Mouse (Mus musculus) C2C12 (cell line): ENCODE data around the gene Ppp1r14a. TPM values are rescaled to one million over a fixed set of nuclear protein-coding genes. Genes with fewer than 3 reads are reported as not detected.

Experiments
- H3K27me3 ChIP-seq: one replicate; pipeline ENCODE4 v1.6.1; 2011; ENCODE audit not compliant: control insufficient read depth, insufficient read depth, insufficient read length
- H3K36me3 ChIP-seq: one replicate; pipeline ENCODE4 v1.6.1; 2011; ENCODE audit not compliant: control insufficient read depth, insufficient read depth
- H3K4me3 ChIP-seq: one replicate; pipeline ENCODE4 v1.5.1; 2011; ENCODE audit warnings: mild to moderate bottlenecking, control low read depth; ENCODE audit not compliant: poor library complexity, insufficient read depth, severe bottlenecking
- H3K79me2 ChIP-seq: one replicate; pipeline ENCODE4 v1.6.1; 2011; ENCODE audit not compliant: control insufficient read depth, insufficient read depth
- H3K79me3 ChIP-seq: one replicate; pipeline ENCODE4 v1.6.1; 2011; ENCODE audit warnings: low read depth, control low read depth
- H3ac ChIP-seq: one replicate; pipeline ENCODE3; 2011; ENCODE audit warnings: low read depth; ENCODE audit not compliant: control insufficient read depth, insufficient read length
- CEBPB ChIP-seq: IDR thresholded peaks from one replicate; pipeline ENCODE4 v1.6.1; 2011; ENCODE audit warnings: low read depth, mild to moderate bottlenecking, control low read depth, moderate library complexity
- CTCF ChIP-seq: IDR thresholded peaks from one replicate; pipeline ENCODE4 v1.5.1; 2011; ENCODE audit not compliant: control insufficient read depth, insufficient read depth, insufficient read length
- FOSL1 ChIP-seq: IDR thresholded peaks from one replicate; pipeline ENCODE4 v1.8.0; 2011; ENCODE audit warnings: mild to moderate bottlenecking, low read length; ENCODE audit not compliant: poor library complexity, insufficient read depth, severe bottlenecking
- MAX ChIP-seq: IDR thresholded peaks from one replicate; pipeline ENCODE4 v1.6.1; 2011; ENCODE audit warnings: mild to moderate bottlenecking, control low read depth
- MYOD1 ChIP-seq: IDR thresholded peaks from one replicate; pipeline ENCODE4 v1.6.1; 2011; ENCODE audit warnings: low read depth; ENCODE audit not compliant: control insufficient read depth, insufficient read length
- MYOG ChIP-seq: IDR thresholded peaks from one replicate; pipeline ENCODE4 v1.6.1; 2011; ENCODE audit not compliant: control insufficient read depth, insufficient read length; ENCODE audit errors: extremely low read depth
- USF1 ChIP-seq: IDR thresholded peaks from one replicate; pipeline ENCODE4 v1.6.1; 2011; ENCODE audit warnings: low read depth, mild to moderate bottlenecking, control low read depth, moderate library complexity
- polyA plus RNA-seq: library from polyadenylated mRNA; unstranded; fragments of >200 nt; fragmentation: generic; extraction: Trizol; gene quantifications from one replicate; pipeline ENCODE4 v1.2.1, GENCODE M21; 2012; ENCODE audit warnings: missing spikeins

Ppp1r14a gene
- polyA plus RNA-seq, 1 experiment, result 0.43 TPM

DNA sequence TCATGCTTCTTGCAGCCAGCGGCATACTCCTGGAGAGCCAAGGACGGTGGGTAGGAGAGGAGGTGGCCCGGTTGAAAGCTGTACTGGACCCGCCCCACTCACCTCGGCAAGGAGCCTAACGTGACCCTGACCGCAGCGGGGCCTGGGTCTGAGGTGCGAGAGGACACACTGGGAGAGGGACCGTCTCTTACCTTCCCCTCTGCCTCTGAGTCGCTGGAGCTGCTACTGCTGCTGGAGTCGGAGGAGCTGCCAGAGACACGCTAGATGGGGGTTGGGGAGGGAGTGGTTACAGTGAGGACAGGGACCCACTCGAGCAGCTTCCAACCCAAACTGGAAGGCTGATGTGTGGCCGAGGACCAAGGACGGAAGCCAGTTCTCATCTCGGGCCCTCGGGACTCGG is 41.4 kb upstream of the Ppp1r14a start:
- Histone ChIP-seq H3K27me3 (no peaks in the 10 kb centered on the region), H3K4me3 (peak overlapping the region; percentile 33), H3K36me3 (peaks cover 6% of the 10 kb centered on the region), H3ac (peak overlapping the region; percentile 34), H3K79me2 (peaks cover 12% of the 10 kb centered on the region), H3K79me3 (no peaks in the 10 kb centered on the region)
- TF ChIP-seq CTCF (no peak), MYOD1 (no peak), USF1 (no peak), MYOG (no peak), CEBPB (no peak), FOSL1 (no peak), MAX (no peak)

DNA sequence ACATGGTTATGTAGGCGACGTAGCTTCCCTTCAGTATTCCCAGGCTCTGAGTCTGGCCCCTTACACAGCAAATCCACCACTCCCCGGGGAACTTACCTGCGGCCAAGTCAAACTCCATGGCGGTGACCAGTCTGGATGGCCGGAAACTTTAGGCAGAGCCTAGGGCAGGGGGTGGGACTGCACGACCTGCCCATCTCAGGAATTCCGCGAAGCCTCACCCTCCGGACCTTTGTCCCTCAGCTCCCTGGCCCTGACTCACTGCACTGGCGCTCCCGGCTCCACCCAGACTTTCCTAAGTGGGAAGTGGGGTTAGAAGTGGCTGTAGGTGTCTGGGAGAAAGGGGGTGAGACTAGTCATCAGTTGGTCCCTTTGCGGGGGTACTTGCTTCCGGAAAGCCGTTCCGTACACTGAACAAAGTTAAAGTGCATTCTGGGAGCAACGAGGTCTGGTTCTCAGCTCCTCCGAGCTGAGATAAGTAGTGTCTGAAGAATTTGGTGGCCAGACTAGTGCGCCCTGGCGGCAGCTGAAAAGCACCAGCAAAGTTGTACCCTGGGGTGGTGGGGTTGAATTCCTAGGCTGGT is 40.8 kb upstream of the Ppp1r14a start, which contains the start of gene 2200002D01Rik:
Gene 2200002D01Rik, minus strand, starts transcription at position 206 of the 581 bp plus-strand sequence.
- H3K79me3 ChIP-seq, result no peaks in the 10 kb centered on the region
- H3K4me3 ChIP-seq, result peak within 1 kb of the TSS; percentile 33
- no peak for TF ChIP-seq CEBPB
- TF ChIP-seq MYOD1, result no peak
- no peak for TF ChIP-seq CTCF

DNA sequence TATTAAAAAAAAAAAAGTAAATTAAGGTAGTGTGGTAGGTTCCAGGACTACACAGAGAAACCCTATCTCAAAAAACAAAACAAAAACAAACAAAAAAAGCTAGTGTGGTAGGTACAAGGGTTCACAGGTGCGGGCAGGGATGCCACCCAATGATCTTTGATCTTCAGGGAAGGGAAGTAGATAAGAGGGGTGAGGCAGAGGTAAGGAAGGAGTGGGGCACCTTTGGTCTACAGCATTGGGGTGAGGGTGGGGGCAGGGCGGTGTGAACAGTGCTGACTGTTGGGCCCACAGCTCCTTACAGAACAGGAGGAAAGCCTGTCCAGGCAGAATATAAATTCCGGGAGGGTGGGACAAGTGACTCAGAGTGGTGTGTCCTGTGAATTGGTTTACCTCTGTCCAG is 37.9 kb upstream of the Ppp1r14a start:
- H3K79me2 ChIP-seq, result peaks cover 12% of the 10 kb centered on the region
- TF ChIP-seq MYOG, result no peak
- TF ChIP-seq USF1, result no peak
- TF ChIP-seq FOSL1, result no peak
- no peak for TF ChIP-seq MYOD1
- TF ChIP-seq CTCF, result no peak
- TF ChIP-seq CEBPB, result no peak
- TF ChIP-seq MAX, result no peak
- no peak overlapping the region for H3ac ChIP-seq
- no peaks in the 10 kb centered on the region for H3K27me3 ChIP-seq
- H3K36me3 ChIP-seq, result peaks cover 6% of the 10 kb centered on the region
- H3K4me3 ChIP-seq, result no peak overlapping the region
- H3K79me3 ChIP-seq, result no peaks in the 10 kb centered on the region

More for the DNA sequence above, 40.8 kb upstream of the Ppp1r14a start, which contains the start of gene 2200002D01Rik:
- Histone ChIP-seq H3ac (peak within 1 kb of the TSS; percentile 34), H3K79me2 (peaks cover 12% of the 10 kb centered on the region), H3K27me3 (no peaks in the 10 kb centered on the region), H3K36me3 (peaks cover 6% of the 10 kb centered on the region)

DNA sequence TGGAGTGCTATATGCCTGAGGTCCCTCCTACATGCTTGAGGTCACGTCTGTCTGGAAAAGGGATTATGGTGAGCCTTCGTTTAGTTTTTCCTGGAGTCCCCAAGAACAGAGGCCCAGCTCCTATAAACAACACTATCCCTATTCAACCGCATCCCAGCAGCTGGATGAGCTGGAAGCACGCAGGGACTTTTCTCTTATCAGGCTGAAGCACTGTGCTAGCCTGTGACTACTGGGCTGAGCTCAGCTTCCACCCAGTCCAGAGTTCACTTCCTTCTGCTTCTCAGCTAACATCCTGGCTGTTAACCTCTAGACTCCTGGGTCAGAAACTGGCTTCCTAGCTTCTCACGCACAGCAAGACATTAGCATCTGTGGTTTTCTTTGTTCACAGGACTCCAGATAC is 35.3 kb upstream of the Ppp1r14a start:
- H3K4me3 ChIP-seq, result no peak overlapping the region
- no peaks in the 10 kb centered on the region for H3K36me3 ChIP-seq
- H3K79me3 ChIP-seq, result no peaks in the 10 kb centered on the region
- no peak overlapping the region for H3ac ChIP-seq
- no peaks in the 10 kb centered on the region for H3K27me3 ChIP-seq
- TF ChIP-seq CEBPB (no peak), FOSL1 (no peak)
- no peaks in the 10 kb centered on the region for H3K79me2 ChIP-seq

GRCm38 (mm10) chr7:29255875-29256274 is 33.2 kb upstream of the Ppp1r14a start:
- no peaks in the 10 kb centered on the region for H3K79me2 ChIP-seq
- TF ChIP-seq MYOD1 (no peak), MAX (no peak), CTCF (no peak), FOSL1 (no peak), CEBPB (no peak), MYOG (no peak), USF1 (no peak)
- no peaks in the 10 kb centered on the region for H3K79me3 ChIP-seq

GRCm38 (mm10) chr7:29257368-29257767 is 31.7 kb upstream of the Ppp1r14a start:
- peaks cover 8% of the 10 kb centered on the region for H3K27me3 ChIP-seq
- no peaks in the 10 kb centered on the region for H3K79me2 ChIP-seq
- no peak for TF ChIP-seq USF1
- TF ChIP-seq MYOG, result no peak
- TF ChIP-seq MYOD1, result no peak
- TF ChIP-seq CEBPB, result no peak
- TF ChIP-seq FOSL1, result no peak
- no peak for TF ChIP-seq CTCF
- no peak for TF ChIP-seq MAX
- H3K36me3 ChIP-seq, result no peaks in the 10 kb centered on the region
- H3ac ChIP-seq, result no peak overlapping the region
- H3K4me3 ChIP-seq, result no peak overlapping the region
- H3K79me3 ChIP-seq, result no peaks in the 10 kb centered on the region

More at GRCm38 (mm10) chr7:29255875-29256274, 33.2 kb upstream of the Ppp1r14a start:
- Histone ChIP-seq H3K4me3 (no peak overlapping the region), H3ac (no peak overlapping the region), H3K36me3 (no peaks in the 10 kb centered on the region), H3K27me3 (peaks cover 5% of the 10 kb centered on the region)
